Mouse (Mus musculus) heart, postnatal 36 days (tissue): ENCODE results near the gene Slc38a8. TPM values are rescaled to one million over a fixed set of nuclear protein-coding genes. Genes with fewer than 3 reads are reported as not detected.

Experiments used
- DNase-seq, 2 experiments: peaks; one replicate each; pipeline ENCODE4 v3.0.0; 2021 to 2022
- intact Hi-C: fragments of 180-260 bp; cut with DNase I; formaldehyde crosslinking; loops from one replicate; pipeline ENCODE4 v1.15.1; 2025
- total RNA-seq, 2 experiments: library from RNA; stranded (reverse); gene quantifications; 2 replicates each; pipeline ENCODE4 v1.2.3; 2021

The Slc38a8 gene
- total RNA-seq, 2 experiments from 2014 or later = not detected

DNA sequence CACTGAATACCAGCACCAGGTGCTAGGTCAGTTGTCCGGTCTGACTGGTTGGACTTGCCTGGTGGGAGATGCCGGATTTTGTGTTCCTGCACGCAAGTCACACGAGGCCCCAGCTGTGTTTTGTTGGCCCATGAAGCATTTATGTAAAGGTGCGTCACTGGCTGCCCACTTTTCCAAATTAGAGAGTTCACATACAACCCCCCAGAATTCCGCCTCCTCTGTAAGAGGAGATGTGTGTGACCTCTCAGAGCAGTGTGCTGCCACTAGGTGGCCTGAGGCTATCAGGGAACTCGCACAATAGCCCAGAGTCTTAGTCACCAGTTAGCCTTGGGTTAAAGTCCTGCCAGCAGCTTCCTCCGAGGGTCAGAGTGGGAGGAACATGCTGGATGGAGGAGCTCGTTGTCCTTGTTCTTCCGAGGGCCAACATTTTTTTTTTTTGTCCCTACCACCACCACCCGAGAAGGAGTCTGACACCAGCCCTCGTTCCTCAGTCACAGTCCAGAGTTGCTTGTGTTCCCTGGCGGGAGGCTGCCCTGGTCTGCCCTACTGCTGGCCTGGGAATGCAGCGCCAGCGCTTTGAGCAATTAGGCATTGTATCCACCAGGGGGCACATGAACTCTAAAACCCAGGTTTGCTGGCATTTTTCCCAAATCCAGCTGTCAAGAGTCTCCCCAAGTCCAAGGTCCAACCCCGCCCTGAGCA lies 61.1 kb downstream of the Slc38a8 start:
- intact Hi-C loops = loop anchor here (1.0 to 2.0 kb wide), 2 partner anchors 28 to 164 kb away; partner anchors contain the start of gene Taf1c
- peak; percentile 78 to 86 for DNase-seq

DNA sequence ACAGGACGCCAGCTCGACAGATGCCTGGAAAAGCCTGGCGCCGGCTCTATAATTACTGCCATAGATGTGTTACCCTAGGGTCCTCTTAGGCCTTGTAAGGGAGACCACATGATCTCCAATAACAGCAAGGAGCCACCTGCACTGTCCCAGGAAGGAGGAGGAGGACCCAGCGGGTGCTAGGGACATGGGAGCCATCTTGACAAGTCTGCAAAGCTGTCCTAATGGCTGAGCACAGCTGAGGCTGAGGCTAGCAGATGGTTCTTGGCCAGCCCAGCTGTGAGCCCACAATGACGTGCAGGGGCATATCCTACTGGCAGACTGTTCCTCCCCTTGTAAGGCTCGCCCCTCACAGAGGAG lies 61.6 kb downstream of the Slc38a8 start:
- intact Hi-C loops = loop anchor here (1.0 to 2.0 kb wide), 2 partner anchors 28 to 165 kb away; partner anchors contain the start of gene Taf1c
- DNase-seq = no peak

DNA sequence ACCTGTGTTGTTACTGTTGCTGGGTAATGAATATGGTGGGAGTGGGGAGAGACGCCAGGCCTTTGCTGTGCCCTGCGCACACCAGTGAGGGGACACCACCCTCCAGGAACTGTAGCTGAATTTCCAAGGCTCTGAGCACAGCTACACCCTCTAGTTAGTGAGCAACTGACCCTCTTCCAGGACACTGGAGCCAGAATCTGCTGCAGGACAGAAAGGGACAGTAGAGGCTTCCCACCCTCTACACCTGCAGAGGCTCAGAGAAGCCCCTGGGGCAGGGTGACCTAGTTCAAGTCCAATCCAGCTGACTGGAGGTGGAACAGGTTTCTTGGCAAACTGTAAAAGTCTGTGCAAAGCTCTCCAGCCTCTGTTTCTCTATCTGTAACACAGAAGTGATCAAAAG lies 62.1 kb downstream of the Slc38a8 start:
- no peak for DNase-seq
- intact Hi-C loops = no loop called here

DNA sequence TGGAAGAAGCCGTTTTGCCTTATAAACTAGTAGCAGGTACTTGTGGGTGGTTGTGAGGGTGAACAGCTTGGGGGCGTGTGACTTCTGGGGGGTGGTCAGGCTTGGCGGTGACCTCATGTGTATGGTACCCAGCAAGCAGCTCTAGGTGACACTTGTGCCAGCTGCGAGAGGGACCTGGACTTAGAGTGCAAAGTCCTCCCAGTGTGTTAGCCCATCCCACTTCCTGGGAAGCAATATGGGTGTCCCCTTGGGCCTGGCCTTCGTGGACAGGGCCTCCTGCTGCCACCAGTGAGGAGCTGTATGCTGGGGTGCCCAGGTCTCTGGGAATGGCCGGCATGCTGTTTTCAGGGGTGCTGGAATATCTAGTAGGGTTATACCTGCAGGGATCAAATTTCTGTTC lies 62.6 kb downstream of the Slc38a8 start:
- DNase-seq = no peak
- intact Hi-C loops = no loop called here

DNA sequence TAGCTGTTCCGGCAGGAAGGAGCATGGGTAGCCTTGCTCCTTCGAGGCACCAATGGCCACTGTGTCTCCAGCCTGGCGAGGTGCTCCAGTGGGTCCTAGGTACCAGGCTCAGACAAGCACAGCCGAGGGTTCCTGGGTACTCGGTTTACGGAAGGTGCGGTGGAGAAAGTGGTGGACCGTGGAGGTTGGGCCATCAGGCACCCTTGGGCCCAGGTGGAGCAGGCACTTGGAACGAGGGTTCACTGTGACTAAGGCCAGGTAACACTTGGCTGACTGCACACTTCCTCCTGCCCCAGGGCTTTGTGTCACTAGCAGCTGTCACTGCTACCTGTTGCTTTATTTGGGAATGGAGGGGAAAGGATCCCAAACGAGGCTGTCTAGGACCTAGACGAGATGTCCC lies 64.0 kb downstream of the Slc38a8 start:
- DNase-seq = no peak
- intact Hi-C loops = loop anchor here (2.0 kb wide), 1 partner anchor 15 kb away; no protein-coding TSS in a partner anchor

DNA sequence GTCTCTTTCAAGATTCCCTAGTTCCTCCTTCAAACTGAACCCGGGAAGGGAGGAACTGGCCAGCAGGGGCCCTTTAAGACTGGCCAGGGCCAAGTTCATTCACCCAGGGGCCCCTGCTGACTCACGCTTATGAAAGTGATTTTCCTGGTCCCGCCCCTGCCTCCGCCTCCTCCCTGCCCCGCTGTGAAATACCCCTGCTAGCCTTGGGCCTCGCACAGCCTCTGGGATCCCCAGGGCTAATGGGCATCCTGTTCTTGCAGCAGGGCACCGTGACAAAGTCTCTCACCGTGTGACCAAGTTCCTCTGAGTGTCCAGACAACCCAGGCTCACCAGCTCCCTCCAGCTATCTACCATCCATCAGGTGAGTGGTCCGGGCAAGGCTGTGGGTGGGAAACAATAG lies 64.6 kb downstream of the Slc38a8 start:
- intact Hi-C loops = loop anchor here (2.0 kb wide), 1 partner anchor 14 kb away; no protein-coding TSS in a partner anchor
- DNase-seq = peak; percentile 85 to 87

DNA sequence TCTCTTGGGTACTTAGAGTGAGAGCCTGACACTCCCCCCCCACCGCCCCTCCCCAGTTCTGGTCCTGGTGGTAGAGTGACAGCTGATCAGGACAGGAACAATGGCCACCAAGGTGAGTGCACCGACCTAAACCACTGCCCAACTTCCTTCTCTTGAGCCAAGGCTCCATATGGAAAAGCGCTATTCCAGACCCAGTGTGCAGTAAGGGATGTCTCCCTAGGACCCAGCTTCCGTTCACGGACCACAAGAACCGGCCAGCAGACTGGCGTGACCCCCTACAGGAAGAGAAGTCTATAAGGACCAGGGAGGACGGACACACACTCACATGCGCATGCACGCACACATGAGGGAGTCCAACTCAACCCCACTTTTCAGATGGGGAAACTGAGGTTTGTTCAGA lies 65.2 kb downstream of the Slc38a8 start:
- intact Hi-C loops = loop anchor here (2.0 kb wide), 1 partner anchor 14 kb away; no protein-coding TSS in a partner anchor
- DNase-seq = no peak

DNA sequence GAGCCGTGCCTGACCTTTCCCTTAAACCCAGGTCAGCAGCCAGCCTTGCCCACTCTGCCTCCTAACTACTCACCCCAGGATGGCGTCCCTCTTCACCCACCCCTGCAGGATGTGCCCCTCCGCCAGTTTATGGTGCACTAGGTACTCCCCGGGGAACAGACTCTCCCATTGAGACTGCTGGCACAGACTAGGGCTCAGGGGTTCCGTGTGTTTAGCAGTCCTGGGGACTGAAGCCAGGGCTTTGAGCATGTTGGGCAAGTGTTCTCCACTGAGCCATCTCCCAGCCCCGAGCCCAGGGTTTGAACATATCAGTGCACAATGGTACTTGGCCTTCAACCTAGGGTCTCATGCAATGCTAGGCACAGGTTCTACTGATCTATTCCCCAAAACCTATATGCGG lies 66.0 kb downstream of the Slc38a8 start:
- intact Hi-C loops = no loop called here
- DNase-seq = no peak

DNA sequence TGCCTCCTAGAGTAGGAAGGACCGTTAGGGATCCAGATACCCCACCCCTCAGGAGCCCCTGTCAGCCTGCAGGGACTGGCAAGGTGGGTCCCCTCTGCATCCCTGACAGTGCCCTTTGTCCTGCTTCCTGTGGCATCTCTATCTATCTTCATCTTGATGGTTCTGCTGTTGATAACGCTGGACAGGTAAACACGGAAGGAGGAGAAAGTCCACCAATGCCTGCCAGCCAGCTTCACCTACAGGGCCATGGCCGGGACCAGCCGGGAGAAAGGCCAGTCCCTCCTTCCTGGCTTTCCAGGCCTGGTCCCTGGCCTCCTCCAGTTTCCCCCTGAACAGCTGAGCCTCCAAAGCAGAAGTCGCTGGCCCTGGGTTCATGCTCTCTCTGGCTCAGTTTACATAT lies 66.9 kb downstream of the Slc38a8 start:
- intact Hi-C loops = no loop called here
- DNase-seq = no peak

DNA sequence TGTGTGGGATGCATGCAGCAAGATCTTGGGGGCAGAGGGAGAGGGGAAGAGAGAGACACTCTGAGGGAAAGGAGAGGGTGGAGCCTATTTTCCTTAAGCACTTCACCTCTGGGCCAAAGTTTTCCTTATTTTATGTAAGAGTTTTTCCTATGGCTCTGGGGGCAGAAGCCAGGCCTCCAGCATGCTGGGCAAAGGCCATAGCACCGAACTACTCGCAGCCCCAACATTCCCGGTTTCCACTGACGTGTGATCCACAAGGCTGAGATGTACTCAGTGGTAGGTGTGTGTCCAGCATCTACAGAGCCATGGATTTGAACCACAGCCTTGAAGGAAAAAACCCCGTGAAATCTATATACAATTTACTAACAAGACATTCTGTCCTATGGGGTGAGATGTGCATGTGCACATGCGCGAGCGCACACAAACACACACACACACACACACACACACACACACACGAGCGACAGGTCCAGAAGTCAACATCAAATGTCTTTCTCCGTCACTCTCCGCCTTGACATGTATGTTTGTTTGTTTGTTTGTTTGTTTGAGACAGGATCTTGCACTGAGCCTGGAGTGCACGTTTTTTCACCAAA lies 67.8 kb downstream of the Slc38a8 start, which contains the start of gene Osgin1:
Gene Osgin1, plus strand, starts transcription at position 543 of the 593 bp plus-strand sequence.
- intact Hi-C loops = no loop called here
- no peak for DNase-seq

DNA sequence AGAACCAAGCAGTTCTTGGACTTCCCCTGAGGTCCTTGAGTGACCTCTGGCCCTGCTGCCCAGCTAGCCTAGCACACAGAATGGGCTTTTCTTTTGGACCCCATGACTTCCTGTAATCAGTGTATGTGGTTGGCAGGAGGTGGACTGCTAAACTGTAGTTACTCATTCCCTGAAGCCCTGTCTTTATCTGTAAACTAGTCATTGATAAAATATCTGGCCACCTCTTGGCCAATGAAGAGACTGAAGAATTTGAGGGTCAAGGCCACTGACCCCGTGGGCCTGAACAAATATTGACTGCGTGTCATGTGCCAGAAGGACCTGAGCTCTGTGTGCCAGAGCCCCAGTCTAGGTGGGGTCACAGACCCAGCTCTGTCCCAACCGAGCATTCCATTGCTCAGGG lies 69.1 kb downstream of the Slc38a8 start:
- intact Hi-C loops = no loop called here
- no peak for DNase-seq

DNA sequence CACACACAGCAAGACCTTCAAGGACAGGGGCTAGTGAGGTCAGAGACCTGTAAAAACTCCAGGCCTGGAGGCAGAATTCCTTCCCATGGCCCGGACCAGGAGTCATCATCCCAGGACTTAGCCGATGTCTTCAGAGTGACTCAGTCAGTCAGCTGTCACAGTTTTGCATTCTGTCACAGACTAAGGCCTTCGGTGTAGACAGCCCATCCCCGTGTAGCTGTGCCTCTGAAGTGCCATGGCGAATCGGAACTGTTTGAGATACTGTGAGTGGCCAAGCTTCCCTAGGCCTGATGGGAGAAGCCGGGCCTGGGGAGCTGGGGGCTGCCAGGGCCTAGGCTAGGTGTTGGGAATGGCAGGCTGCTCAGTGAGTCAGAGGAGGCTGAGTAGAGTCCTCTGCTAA lies 70.8 kb downstream of the Slc38a8 start:
- intact Hi-C loops = no loop called here
- no peak for DNase-seq

DNA sequence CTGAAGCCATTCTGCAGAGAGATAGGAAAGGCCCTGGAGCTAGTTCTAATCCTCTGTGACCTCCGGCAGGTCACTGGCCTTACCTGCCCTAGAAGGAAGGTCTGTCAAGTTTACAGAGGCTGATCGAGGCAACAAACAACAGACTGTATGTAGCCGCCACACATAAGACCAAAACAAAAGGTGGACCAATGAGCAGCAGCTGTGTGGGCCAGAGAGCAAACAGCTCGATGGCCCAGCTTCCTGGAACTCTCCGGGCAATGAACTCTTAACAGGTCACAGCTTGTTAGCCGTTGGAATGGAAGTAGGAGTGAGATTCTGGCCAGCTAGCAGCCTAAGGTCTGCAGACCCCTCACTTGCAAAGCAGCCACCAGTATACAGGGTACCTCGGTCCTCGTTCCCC lies 71.2 kb downstream of the Slc38a8 start:
- intact Hi-C loops = no loop called here
- no peak for DNase-seq

Other genes starting within 250 kb of the Slc38a8 start
- gene Hsbp1, start 157.2 kb downstream of the Slc38a8 start, total RNA-seq = 100 to 1,000 TPM; 151 to 152 TPM
- gene Mlycd, start 106.8 kb downstream of the Slc38a8 start, total RNA-seq = 100 to 1,000 TPM; 124 to 152 TPM
- gene Osgin1, start 67.6 kb downstream of the Slc38a8 start, total RNA-seq = 1 to 10 TPM; 4.6 to 7.4 TPM
- gene Necab2, start 55.0 kb downstream of the Slc38a8 start, total RNA-seq = not detected
- 10 to 100 TPM; 39.7 to 41.3 TPM for gene Mbtps1, start 57.0 kb upstream of the Slc38a8 start, total RNA-seq
- gene Hsdl1, start 73.5 kb upstream of the Slc38a8 start, total RNA-seq = 10 to 100 TPM; 19.1 to 21.1 TPM
- not detected for gene Dnaaf1, start 73.5 kb upstream of the Slc38a8 start, total RNA-seq
- gene Taf1c, start 103.5 kb upstream of the Slc38a8 start, total RNA-seq = 1 to 10 TPM; 3.6 to 3.8 TPM
- gene Adad2, start 111.0 kb upstream of the Slc38a8 start, total RNA-seq = not detected
- under 1 TPM; 0.11 to 0.22 TPM for gene Kcng4, start 134.0 kb upstream of the Slc38a8 start, total RNA-seq
- 10 to 100 TPM; 33.5 to 40.7 TPM for gene Wfdc1, start 164.7 kb upstream of the Slc38a8 start, total RNA-seq
- gene Atp2c2, start 198.3 kb upstream of the Slc38a8 start, total RNA-seq = not detected